In the genomic region with DNA sequence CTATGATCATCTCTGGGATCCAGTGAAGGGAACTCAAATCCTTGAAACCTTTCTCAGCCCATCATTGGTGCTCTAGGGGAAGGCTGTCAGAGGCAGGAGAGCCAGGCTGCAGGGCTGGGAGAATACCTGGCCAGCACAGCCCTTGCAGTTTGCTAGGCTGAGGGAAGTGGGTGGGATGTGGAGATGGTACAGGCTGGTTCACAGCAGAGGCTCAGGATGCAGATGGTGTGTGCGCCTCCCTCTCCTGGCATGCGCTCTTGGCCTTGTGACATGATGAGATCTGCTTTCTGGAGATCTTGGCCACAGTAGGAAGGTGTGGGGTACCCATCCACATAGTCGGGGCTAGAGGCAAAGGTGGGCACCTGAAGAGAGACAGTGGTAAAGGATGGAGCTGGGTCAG, we compare ENCODE assay signal across 23 mouse cellular contexts. TPM values are rescaled to one million over a fixed set of nuclear protein-coding genes. Genes with fewer than 3 reads are reported as not detected.
DNase-seq lines count a peak whose midpoint lies in the region; ATAC-seq lines count a peak whose summit lies in the region.
"Had no signal": no experiment of that assay in that cellular context is flagged by ENCODE, and none has a peak within 500 bp of the region (broad histone marks: within the 10 kb centered on the region; RNA-seq: fewer than 3 reads in every experiment).

No protein-coding gene starts in this region.

- no peaks in the 10 kb centered on the region for H3K4me1 ChIP-seq in liver, embryonic 11.5 days (replicated peaks; ENCODE audit: control insufficient read depth, insufficient read depth, low read length)
- H3K4me1 ChIP-seq: embryonic facial prominence, embryonic 12.5 days; intestine, embryonic 15.5 days; kidney, embryonic 15.5 days; midbrain, embryonic 13.5 days had no signal

- WGBS in liver, embryonic 11.5 days = 72% methylated on average over 3 of the region's 3 CpGs

- H3K4me3 ChIP-seq in liver, embryonic 11.5 days (ENCODE audit: low read depth, low read length) = no peak overlapping the region
- H3K4me3 ChIP-seq: embryonic facial prominence, embryonic 12.5 days; heart, embryonic 15.5 days; intestine, embryonic 15.5 days; kidney, embryonic 15.5 days; limb, embryonic 15.5 days; midbrain, embryonic 13.5 days had no signal

- H3K27ac ChIP-seq in liver, embryonic 11.5 days (ENCODE audit: low read depth, low read length) = no peak overlapping the region
- H3K27ac ChIP-seq: embryonic facial prominence, embryonic 12.5 days; heart, embryonic 15.5 days; intestine, embryonic 15.5 days; kidney, embryonic 15.5 days; limb, embryonic 15.5 days; midbrain, embryonic 13.5 days had no signal

- H3K9ac ChIP-seq in liver, embryonic 11.5 days (ENCODE audit: low read depth, low read length) = no peak overlapping the region
- H3K9ac ChIP-seq: embryonic facial prominence, embryonic 12.5 days; heart, embryonic 15.5 days; intestine, embryonic 15.5 days; kidney, embryonic 15.5 days; limb, embryonic 15.5 days; midbrain, embryonic 13.5 days had no signal

- H3K4me2 ChIP-seq in liver, embryonic 11.5 days = no peak overlapping the region
- H3K4me2 ChIP-seq: embryonic facial prominence, embryonic 12.5 days; heart, embryonic 15.5 days; intestine, embryonic 15.5 days; kidney, embryonic 15.5 days; limb, embryonic 15.5 days; midbrain, embryonic 13.5 days had no signal

- H3K27me3 ChIP-seq in liver, embryonic 11.5 days (replicated peaks; ENCODE audit: control insufficient read depth, insufficient read depth, low read length) = no peaks in the 10 kb centered on the region
- H3K27me3 ChIP-seq: embryonic facial prominence, embryonic 12.5 days; heart, embryonic 15.5 days; intestine, embryonic 15.5 days; kidney, embryonic 15.5 days; limb, embryonic 15.5 days; midbrain, embryonic 13.5 days had no signal

- H3K9me3 ChIP-seq in liver, embryonic 11.5 days (ENCODE audit: control insufficient read depth, low read length) = no peaks in the 10 kb centered on the region
- H3K9me3 ChIP-seq: embryonic facial prominence, embryonic 12.5 days; heart, embryonic 15.5 days; intestine, embryonic 15.5 days; kidney, embryonic 15.5 days; limb, embryonic 15.5 days; midbrain, embryonic 13.5 days had no signal

- no peak for ATAC-seq in liver, embryonic 11.5 days (replicated peaks; ENCODE audit: low FRiP score)
- ATAC-seq: activated CD4-positive, CD25-positive, alpha-beta regulatory T cell, adult 4 months; intestine, embryonic 15.5 days; midbrain, embryonic 13.5 days had no signal

- peak; percentile 75 to 80 for DNase-seq in frontal cortex, postnatal 36 days (ENCODE audit: low spot score in 2 of 2)
- DNase-seq in frontal cortex, postnatal 14 days (ENCODE audit: low spot score in 2 of 2) = no peak
- DNase-seq in right cerebral cortex, postnatal 25 days = peak; percentile 72
- no peak for DNase-seq in right cerebral cortex, postnatal 10 days (ENCODE audit: low spot score in 2 of 2)
- peak; percentile 71 to 76 for DNase-seq in layer of hippocampus, adult 8-10 months (ENCODE audit: low spot score in 2 of 2)
- no peak for DNase-seq in spleen, postnatal 14 days (ENCODE audit: low spot score in 2 of 2)
- DNase-seq in heart, postnatal 4 days = no peak
- no peak for DNase-seq in liver, embryonic 11.5 days (ENCODE audit: low spot score)
- DNase-seq: lung, adult 18-20 months; lung, postnatal 36 days; thymus, postnatal 14 days had no signal

- H3K36me3 ChIP-seq in liver, embryonic 11.5 days (ENCODE audit: control insufficient read depth, insufficient read depth, low read length) = no peaks in the 10 kb centered on the region
- H3K36me3 ChIP-seq: embryonic facial prominence, embryonic 12.5 days; heart, embryonic 15.5 days; intestine, embryonic 15.5 days; midbrain, embryonic 13.5 days had no signal

RNA-seq across cellular contexts. Expression of gene Rcvrn, which starts 30.9 kb away (rescaled TPM):
- 1 to 10 TPM; 1.3 to 2.5 (median 1.6) TPM for total RNA-seq in layer of hippocampus, adult 8-10 months (2022)
- under 1 TPM in 1 of 2 experiments, not detected in 1; 0.26 TPM for total RNA-seq in heart, postnatal 4 days (2021)
- not detected in 2 replicates for polyA plus RNA-seq in liver, embryonic 11.5 days (2014; fragmentation: Nextera tagmentation; extraction: Ambion mirVana)
- total RNA-seq: adrenal gland, postnatal 4 days had no signal
- polyA plus RNA-seq: activated CD4-positive, CD25-positive, alpha-beta regulatory T cell, adult 4 months; embryonic facial prominence, embryonic 12.5 days; gonadal fat pad, adult 2 months; heart, embryonic 15.5 days; hindbrain, embryonic 11.5 days; intestine, embryonic 15.5 days; kidney, embryonic 15.5 days; limb, embryonic 15.5 days; midbrain, embryonic 13.5 days; small intestine, adult 2 months; stomach, embryonic 16.5 days had no signal

Comparison
In these comparisons a context has a peak if more than half of its experiments do, and no peak if none do; other contexts are left out.
1. DNase-seq: peak in frontal cortex, postnatal 36 days (2 of 2), right cerebral cortex, postnatal 25 days (single experiment) and layer of hippocampus, adult 8-10 months (2 of 2); none in frontal cortex, postnatal 14 days (0 of 2), right cerebral cortex, postnatal 10 days (0 of 2), spleen, postnatal 14 days (0 of 2), heart, postnatal 4 days (single experiment) and liver, embryonic 11.5 days (single experiment).